Mouse (Mus musculus) ES-Bruce4 (cell line): ENCODE measurements at regions not wholly inside any gene's neighbourhood (a gene's known extent, or its start where the extent isn't known, plus 50 kb on each side); places are given as distances from the start of the nearest gene placed in this dataset.

ENCODE experiments used
- CTCF ChIP-seq: IDR thresholded peaks from one replicate; pipeline ENCODE4 v1.8.1; 2011; ENCODE audit warnings: low read depth, low read length
- POLR2A ChIP-seq: IDR thresholded peaks from one replicate; pipeline ENCODE4 v1.8.1; 2011; ENCODE audit warnings: low read length; ENCODE audit not compliant: insufficient read depth

DNA sequence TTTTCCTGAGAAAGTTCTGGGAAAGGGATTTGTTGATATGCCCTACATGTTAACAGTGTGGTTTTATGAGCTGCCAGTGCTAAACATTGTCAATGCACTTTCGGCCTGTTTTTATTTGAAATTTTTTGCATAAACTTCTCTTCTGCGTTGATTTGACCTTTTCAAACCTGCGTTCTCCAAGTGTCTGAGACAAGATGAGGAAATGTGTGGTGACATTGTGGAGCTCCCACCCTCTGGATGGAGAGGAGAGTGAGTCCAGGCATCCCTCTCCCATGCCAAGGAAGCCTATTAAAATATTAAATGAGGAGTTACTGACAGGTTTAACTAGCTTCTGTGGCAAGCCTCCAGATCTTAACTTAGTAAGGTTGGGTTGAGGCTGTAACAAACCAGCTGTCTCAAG, 199.6 kb upstream of the Ldb2 start:
- no peak for TF ChIP-seq POLR2A
- no peak for TF ChIP-seq CTCF
